Mouse (Mus musculus) neural tube, embryonic 14.5 days (tissue): ENCODE data around the gene Tert. TPM values are rescaled to one million over a fixed set of nuclear protein-coding genes. Genes with fewer than 3 reads are reported as not detected.

ENCODE experiments used
- polyA plus RNA-seq: library from polyadenylated mRNA; unstranded; fragments of >200 nt; fragmentation: Nextera tagmentation; extraction: Ambion mirVana; gene quantifications from 2 replicates; pipeline ENCODE4 v1.2.1, GENCODE M21; 2014

Gene Tert
- polyA plus RNA-seq, 1 experiment from 2014 or later = 6.6 TPM

Other genes starting within 250 kb of the Tert start
- gene Lpcat1, start 159.7 kb upstream of the Tert start, polyA plus RNA-seq = 74.9 and 80.1 TPM in 2 replicates
- gene Slc6a3, start 90.2 kb upstream of the Tert start, polyA plus RNA-seq = 0.12 TPM in 1 of 2 replicates, not detected in the other
- 141 and 143 TPM in 2 replicates for gene Clptm1l, start 22.9 kb upstream of the Tert start, polyA plus RNA-seq
- gene Slc6a18, start 51.1 kb downstream of the Tert start, polyA plus RNA-seq = not detected in 2 replicates
- gene Slc6a19, start 78.0 kb downstream of the Tert start, polyA plus RNA-seq = 0.07 and 0.54 TPM in 2 replicates
- 5.9 and 12.4 TPM in 2 replicates for gene Slc12a7, start 106.2 kb downstream of the Tert start, polyA plus RNA-seq
- gene Nkd2, start 220.7 kb downstream of the Tert start, polyA plus RNA-seq = 10.1 and 10.3 TPM in 2 replicates